Mouse (Mus musculus) embryonic facial prominence, embryonic 10.5 days (tissue): ENCODE results near the gene Tmem132a. TPM values are rescaled to one million over a fixed set of nuclear protein-coding genes. Genes with fewer than 3 reads are reported as not detected.

Experiments
- DNase-seq: peaks from one replicate; pipeline ENCODE4 v3.0.0-alpha.2; 2017; ENCODE audit warnings: low spot score
- H3K27ac ChIP-seq: fragments of 300-500 bp; sonication (generic); replicated peaks from 2 replicates; pipeline ENCODE4 v1.5.1; 2016; ENCODE audit warnings: mild to moderate bottlenecking
- H3K27me3 ChIP-seq: fragments of 300-500 bp; sonication (generic); replicated peaks from 2 replicates; pipeline ENCODE4 v1.6.1; 2016; ENCODE audit warnings: low read depth, mild to moderate bottlenecking; ENCODE audit not compliant: poor library complexity, severe bottlenecking
- H3K36me3 ChIP-seq: fragments of 300-500 bp; sonication (generic); replicated peaks from 2 replicates; pipeline ENCODE4 v1.6.1; 2016; ENCODE audit warnings: mild to moderate bottlenecking, moderate library complexity
- H3K4me1 ChIP-seq: fragments of 300-500 bp; sonication (generic); 2 replicates; pipeline ENCODE4 v1.6.1; 2016
- H3K4me3 ChIP-seq: fragments of 300-500 bp; sonication (generic); 2 replicates; pipeline ENCODE4 v1.5.1; 2016; ENCODE audit warnings: mild to moderate bottlenecking, moderate library complexity
- H3K9me3 ChIP-seq: fragments of 300-500 bp; sonication (generic); 2 replicates; pipeline ENCODE4 v1.6.1; 2016; ENCODE audit warnings: mild to moderate bottlenecking
- WGBS: fragments of 180-500 bp; shearing (Covaris S2); methylation state at CpG from one replicate; pipeline ENCODE4 v1.1.7; 2016; 5-methylcytosine and 5-hydroxymethylcytosine counted together
- polyA plus RNA-seq: library from polyadenylated mRNA; unstranded; fragments of >200 nt; fragmentation: Nextera tagmentation; extraction: Ambion mirVana; gene quantifications from 2 replicates; pipeline ENCODE4 v1.2.1, GENCODE M21; 2016

The Tmem132a gene
- 139 and 142 TPM in 2 replicates for polyA plus RNA-seq

- Histone ChIP-seq H3K36me3 (peaks cover 70% of the 10 kb centered on the region), H3K27ac (peak within 1 kb of the TSS; percentile 99), H3K4me3 (peak within 1 kb of the TSS; percentile 90), H3K4me1 (peaks cover 40% of the 10 kb centered on the region), H3K9me3 (no peaks in the 10 kb centered on the region), H3K27me3 (no peaks in the 10 kb centered on the region; the same call in 1 of the 2 replicates)
- WGBS, result 4% methylated on average over 8 of the region's 8 CpGs
- no peak for DNase-seq
Measured at GRCm38 (mm10) chr19:10869886-10870527, at the start of gene Tmem132a. Gene Tmem132a (minus strand): TSS chr19:10869940.

DNA sequence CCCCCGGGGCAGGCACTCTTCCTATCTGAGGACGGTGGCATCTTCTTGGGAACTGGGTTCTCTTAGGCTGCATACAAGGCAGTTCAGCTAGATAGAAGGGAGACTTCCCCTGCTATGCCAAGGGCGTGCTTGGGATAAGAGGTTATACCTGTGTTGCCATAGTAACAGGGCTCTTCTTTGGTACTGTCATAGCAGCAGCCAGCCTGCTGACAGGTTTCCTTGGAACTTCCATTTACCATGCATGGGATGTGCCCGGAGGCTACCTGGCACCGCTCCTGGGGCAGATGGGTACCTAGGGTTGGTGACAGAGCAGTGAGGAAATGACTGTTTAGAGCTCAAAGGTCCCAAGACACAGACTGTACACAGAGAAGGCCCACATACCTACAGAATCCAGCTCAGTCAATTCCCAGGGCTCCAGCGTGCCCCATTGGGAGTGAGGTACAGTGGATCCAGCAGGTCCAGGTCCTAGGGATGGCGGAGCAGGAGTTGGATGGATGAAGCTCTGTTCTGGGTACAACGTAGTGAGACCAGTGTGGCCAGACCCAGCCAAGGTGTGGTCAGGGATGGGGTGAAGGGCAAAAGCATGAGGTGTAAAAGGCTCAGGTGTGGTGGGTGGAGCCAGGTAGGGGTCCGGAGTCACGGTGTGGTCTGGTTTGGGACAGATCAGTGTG is 48.7 kb upstream of the Tmem132a start:
- H3K4me3 ChIP-seq, result no peak overlapping the region
- H3K27ac ChIP-seq, result no peak overlapping the region
- H3K9me3 ChIP-seq, result no peaks in the 10 kb centered on the region
- no peaks in the 10 kb centered on the region for H3K4me1 ChIP-seq
- WGBS, result 87% methylated on average over 10 of the region's 10 CpGs
- no peaks in the 10 kb centered on the region for H3K27me3 ChIP-seq
- DNase-seq, result no peak
- H3K36me3 ChIP-seq, result no peaks in the 10 kb centered on the region

DNA sequence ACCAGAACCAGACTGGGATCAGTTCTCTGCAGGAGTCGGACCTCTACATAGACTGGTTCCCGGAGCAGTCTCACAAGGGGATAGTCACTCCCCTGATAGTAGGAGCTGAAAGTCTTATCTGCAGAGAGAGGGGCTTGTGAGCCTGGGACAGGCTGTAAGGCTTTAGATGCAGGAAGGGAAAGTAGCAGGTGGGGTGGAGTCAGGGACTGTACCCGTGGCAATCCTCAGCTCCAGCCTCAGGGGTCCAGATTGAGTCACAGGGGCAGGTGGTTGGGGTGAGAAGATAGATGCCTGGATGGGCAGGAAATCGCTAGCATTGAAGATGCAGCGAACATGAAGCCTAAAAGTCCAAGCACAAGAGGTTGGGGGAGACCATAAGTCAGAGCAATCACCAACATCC is 46.8 kb upstream of the Tmem132a start:
- no peaks in the 10 kb centered on the region for H3K36me3 ChIP-seq
- H3K4me3 ChIP-seq, result no peak overlapping the region
- no peak for DNase-seq
- no peak overlapping the region for H3K27ac ChIP-seq
- no peaks in the 10 kb centered on the region for H3K27me3 ChIP-seq
- WGBS, result 68% methylated on average over 5 of the region's 5 CpGs
- H3K9me3 ChIP-seq, result no peaks in the 10 kb centered on the region
- no peaks in the 10 kb centered on the region for H3K4me1 ChIP-seq

GRCm38 (mm10) chr19:10914870-10915269 is 45.1 kb upstream of the Tmem132a start:
- DNase-seq, result no peak
- no peak overlapping the region for H3K4me3 ChIP-seq
- no peak overlapping the region for H3K27ac ChIP-seq
- H3K4me1 ChIP-seq, result no peaks in the 10 kb centered on the region
- WGBS, result 79% methylated on average over 2 of the region's 2 CpGs
- H3K9me3 ChIP-seq, result no peaks in the 10 kb centered on the region
- no peaks in the 10 kb centered on the region for H3K27me3 ChIP-seq
- no peaks in the 10 kb centered on the region for H3K36me3 ChIP-seq

DNA sequence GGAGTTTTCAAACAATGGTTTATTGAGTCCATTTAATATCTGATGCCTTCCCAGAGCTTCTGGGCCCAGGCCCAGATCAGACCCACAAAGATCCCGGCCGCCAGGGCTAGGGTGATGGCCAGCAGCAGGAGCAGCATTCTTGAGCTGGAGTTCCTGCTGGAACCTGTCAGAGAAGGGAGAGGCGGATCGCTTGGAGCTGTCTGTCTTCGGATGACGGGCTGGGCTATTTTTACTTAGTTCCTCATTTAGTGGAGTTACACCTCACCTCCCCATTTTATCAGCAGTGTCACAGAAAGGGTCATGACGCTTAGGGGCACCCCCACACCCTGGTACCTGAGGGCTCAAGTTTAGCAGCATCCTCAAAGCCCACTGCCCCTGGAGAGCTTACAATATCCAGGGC is 44.6 kb upstream of the Tmem132a start:
- no peaks in the 10 kb centered on the region for H3K27me3 ChIP-seq
- DNase-seq, result no peak
- H3K4me3 ChIP-seq, result no peak overlapping the region
- no peak overlapping the region for H3K27ac ChIP-seq
- WGBS, result 75% methylated on average over 7 of the region's 7 CpGs
- H3K4me1 ChIP-seq, result no peaks in the 10 kb centered on the region
- H3K9me3 ChIP-seq, result no peaks in the 10 kb centered on the region
- 0 out of 2 replicates have a peak, but pooled peaks cover 2% of the 10 kb centered on the region for H3K36me3 ChIP-seq

GRCm38 (mm10) chr19:10909087-10909721 is 39.5 kb upstream of the Tmem132a start:
- H3K27me3 ChIP-seq, result no peaks in the 10 kb centered on the region
- H3K4me1 ChIP-seq, result no peaks in the 10 kb centered on the region; the same call in 1 of the 2 replicates
- DNase-seq, result no peak
- H3K9me3 ChIP-seq, result no peaks in the 10 kb centered on the region
- H3K27ac ChIP-seq, result no peak overlapping the region
- H3K4me3 ChIP-seq, result no peak overlapping the region
- WGBS, result 86% methylated on average over 6 of the region's 6 CpGs
- H3K36me3 ChIP-seq, result peaks cover 52% of the 10 kb centered on the region

GRCm38 (mm10) chr19:10907891-10908290 is 38.2 kb upstream of the Tmem132a start:
- no peak overlapping the region for H3K27ac ChIP-seq
- H3K27me3 ChIP-seq, result no peaks in the 10 kb centered on the region
- 60% methylated on average over 3 of the region's 3 CpGs for WGBS
- peaks cover 65% of the 10 kb centered on the region for H3K36me3 ChIP-seq
- DNase-seq, result peak; percentile 44
- no peaks in the 10 kb centered on the region for H3K9me3 ChIP-seq
- H3K4me1 ChIP-seq, result no peaks in the 10 kb centered on the region; the same call in 1 of the 2 replicates
- no peak overlapping the region for H3K4me3 ChIP-seq

- 92% methylated on average over 5 of the region's 5 CpGs for whole genome bisulfite sequencing
- Histone ChIP-seq H3K27ac (no peak overlapping the region), H3K36me3 (peaks cover 87% of the 10 kb centered on the region)
Measured at GRCm38 (mm10) chr19:10905728-10906000, 35.9 kb upstream of the Tmem132a start.

GRCm38 (mm10) chr19:10904927-10905727 is 35.4 kb upstream of the Tmem132a start:
- 73% methylated on average over 7 of the region's 7 CpGs for WGBS
- H3K4me1 ChIP-seq, result no peaks in the 10 kb centered on the region; the same call in 1 of the 2 replicates
- no peak overlapping the region for H3K4me3 ChIP-seq
- no peaks in the 10 kb centered on the region for H3K9me3 ChIP-seq
- H3K36me3 ChIP-seq, result peaks cover 93% of the 10 kb centered on the region
- H3K27ac ChIP-seq, result no peak overlapping the region
- DNase-seq, result peak; percentile 29
- H3K27me3 ChIP-seq, result no peaks in the 10 kb centered on the region

More at GRCm38 (mm10) chr19:10905728-10906000, 35.9 kb upstream of the Tmem132a start:
- H3K4me1 ChIP-seq, result no peaks in the 10 kb centered on the region; the same call in 1 of the 2 replicates
- no peaks in the 10 kb centered on the region for H3K9me3 ChIP-seq
- DNase-seq, result no peak
- no peak overlapping the region for H3K4me3 ChIP-seq
- H3K27me3 ChIP-seq, result no peaks in the 10 kb centered on the region

DNA sequence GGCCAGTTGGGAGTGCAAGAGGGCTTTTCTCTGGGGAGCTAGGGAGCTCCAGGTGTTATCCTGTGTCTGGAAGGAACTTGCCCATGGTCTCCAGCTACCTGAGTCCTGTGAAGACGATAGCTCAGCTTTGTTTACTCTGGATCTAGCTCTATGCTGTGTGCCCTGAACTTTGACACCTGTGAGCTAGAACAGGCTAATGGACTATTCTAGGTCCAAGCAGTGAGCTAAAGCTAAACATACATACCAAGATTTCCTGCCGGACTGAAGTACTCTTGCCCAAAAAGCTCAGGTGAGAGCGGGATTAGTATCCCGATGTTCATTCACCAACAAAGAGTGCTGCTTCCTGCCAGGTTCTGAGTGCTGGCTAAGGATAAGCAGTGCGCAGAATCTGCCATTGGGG is 34.8 kb upstream of the Tmem132a start:
- no peaks in the 10 kb centered on the region; the same call in 1 of the 2 replicates for H3K4me1 ChIP-seq
- no peaks in the 10 kb centered on the region for H3K27me3 ChIP-seq
- H3K27ac ChIP-seq, result no peak overlapping the region
- H3K36me3 ChIP-seq, result peaks cover 98% of the 10 kb centered on the region
- WGBS, result 93% methylated on average over 5 of the region's 5 CpGs
- no peak for DNase-seq
- H3K4me3 ChIP-seq, result no peak overlapping the region
- no peaks in the 10 kb centered on the region for H3K9me3 ChIP-seq

GRCm38 (mm10) chr19:10901046-10901445 is 31.3 kb upstream of the Tmem132a start:
- Histone ChIP-seq H3K27me3 (no peaks in the 10 kb centered on the region), H3K27ac (no peak overlapping the region), H3K4me1 (peaks cover 15% of the 10 kb centered on the region), H3K36me3 (peaks cover 91% of the 10 kb centered on the region), H3K4me3 (no peak overlapping the region), H3K9me3 (no peaks in the 10 kb centered on the region)
- WGBS, result 94% methylated on average over 5 of the region's 5 CpGs
- no peak for DNase-seq

- Histone ChIP-seq H3K36me3 (peaks cover 84% of the 10 kb centered on the region), H3K27me3 (no peaks in the 10 kb centered on the region), H3K9me3 (no peaks in the 10 kb centered on the region), H3K4me1 (peaks cover 17% of the 10 kb centered on the region), H3K4me3 (no peak overlapping the region), H3K27ac (no peak overlapping the region)
- DNase-seq, result no peak
- 89% methylated on average over 6 of the region's 6 CpGs for WGBS
Measured at GRCm38 (mm10) chr19:10900315-10900714, 30.6 kb upstream of the Tmem132a start.
